Mouse (Mus musculus) erythroblast, embryonic 14.5 days (primary cell): ENCODE measurements around the gene Ninj1.

Source experiments
- GATA1 ChIP-seq: IDR thresholded peaks from 2 replicates; pipeline ENCODE4 v1.6.1; 2012; ENCODE audit warnings: low read length, inconsistent platforms, mixed read lengths
- TAL1 ChIP-seq: IDR thresholded peaks from 3 replicates; pipeline ENCODE4 v1.6.1; 2012; ENCODE audit warnings: low read length, inconsistent platforms, mixed read lengths

GRCm38 (mm10) chr13:49172335-49172734 is 14.9 kb upstream of the Ninj1 start:
- TF ChIP-seq GATA1 (no peak), TAL1 (no peak)
